Mouse (Mus musculus) E14TG2a.4 (cell line): ENCODE data around the gene Olfr575.

ENCODE experiments used
- H3K27me3 ChIP-seq: 2 replicates; pipeline ENCODE4 v1.6.1; 2014; ENCODE audit warnings: low read length, control low read depth; ENCODE audit not compliant: insufficient read depth
- H3K36me3 ChIP-seq: 2 replicates; pipeline ENCODE4 v1.6.1; 2014; ENCODE audit warnings: low read length, control low read depth; ENCODE audit not compliant: insufficient read depth
- H3K4me1 ChIP-seq: replicated peaks from 2 replicates; pipeline ENCODE4 v1.6.1; 2014; ENCODE audit warnings: low read depth, low read length, control low read depth
- H3K4me3 ChIP-seq: replicated peaks from 2 replicates; pipeline ENCODE4 v1.5.1; 2014; ENCODE audit warnings: mild to moderate bottlenecking, low read length
- H3K9me3 ChIP-seq: 2 replicates; pipeline ENCODE4 v1.6.1; 2014; ENCODE audit warnings: low read length, control low read depth
- CTCF ChIP-seq: conservative IDR thresholded peaks from 2 replicates; pipeline ENCODE4 v1.5.1; 2014; ENCODE audit warnings: low read length
- NANOG ChIP-seq: IDR thresholded peaks from 2 replicates; pipeline ENCODE4 v1.6.1; 2014; ENCODE audit warnings: borderline replicate concordance, low read length, mixed read lengths
- POU5F1 ChIP-seq: IDR thresholded peaks from 2 replicates; pipeline ENCODE4 v1.6.1; 2014; ENCODE audit warnings: low read length, borderline replicate concordance

Gene Olfr575

DNA sequence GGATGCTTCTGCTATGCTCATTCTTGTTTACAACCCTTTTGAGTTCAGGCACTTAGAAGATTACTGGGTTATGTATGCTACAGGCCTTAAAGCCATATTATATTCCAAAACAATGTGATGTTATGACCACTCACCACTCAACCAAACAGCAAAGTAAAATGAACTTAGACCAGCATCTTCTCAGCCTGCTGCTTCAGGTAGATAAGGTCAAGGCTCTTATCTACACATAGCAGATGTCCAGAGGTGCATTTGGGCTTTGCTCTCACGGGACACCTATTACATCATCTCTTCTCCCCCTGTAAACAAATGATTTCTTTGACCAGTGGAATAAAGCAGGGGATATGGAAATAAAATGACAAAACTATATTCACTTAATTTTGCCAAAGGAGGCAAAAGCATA lies at the start of gene Olfr575:
Olfr575 (minus strand) TSS at position 183 of the 400 bp plus-strand sequence.
- Histone ChIP-seq H3K36me3 (no peaks in the 10 kb centered on the region), H3K27me3 (no peaks in the 10 kb centered on the region), H3K9me3 (no peaks in the 10 kb centered on the region), H3K4me3 (no peak within 1 kb of the TSS), H3K4me1 (no peaks in the 10 kb centered on the region)
- TF ChIP-seq POU5F1, result no peak
- no peak for TF ChIP-seq CTCF
- TF ChIP-seq NANOG, result no peak

DNA sequence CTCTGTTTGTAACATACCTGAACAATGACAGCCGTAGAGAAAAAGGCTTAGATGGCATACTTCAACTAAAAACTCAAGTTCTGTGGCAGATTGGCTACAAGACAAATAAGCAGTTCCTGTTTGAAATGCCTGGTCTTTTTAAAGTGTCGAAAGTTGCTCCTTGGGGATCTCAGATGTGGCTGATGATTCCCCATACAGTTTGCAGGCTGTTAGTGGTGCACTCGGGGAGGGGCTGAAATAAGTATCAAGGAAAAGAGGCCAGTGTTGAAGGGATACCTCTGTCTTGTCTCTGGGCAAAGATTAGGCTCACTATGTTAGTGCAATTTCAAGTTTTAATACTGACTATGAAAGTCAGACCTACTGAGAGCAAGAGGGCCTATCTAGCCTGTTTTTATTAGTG lies 30.6 kb upstream of the Olfr575 start, which contains the start of gene Olfr578:
Olfr578 (minus strand) TSS at position 101 of the 400 bp plus-strand sequence.
- Histone ChIP-seq H3K4me1 (no peaks in the 10 kb centered on the region), H3K4me3 (no peak within 1 kb of the TSS), H3K27me3 (no peaks in the 10 kb centered on the region), H3K36me3 (no peaks in the 10 kb centered on the region), H3K9me3 (no peaks in the 10 kb centered on the region)
- TF ChIP-seq CTCF, result no peak
- TF ChIP-seq POU5F1, result no peak
- TF ChIP-seq NANOG, result no peak

DNA sequence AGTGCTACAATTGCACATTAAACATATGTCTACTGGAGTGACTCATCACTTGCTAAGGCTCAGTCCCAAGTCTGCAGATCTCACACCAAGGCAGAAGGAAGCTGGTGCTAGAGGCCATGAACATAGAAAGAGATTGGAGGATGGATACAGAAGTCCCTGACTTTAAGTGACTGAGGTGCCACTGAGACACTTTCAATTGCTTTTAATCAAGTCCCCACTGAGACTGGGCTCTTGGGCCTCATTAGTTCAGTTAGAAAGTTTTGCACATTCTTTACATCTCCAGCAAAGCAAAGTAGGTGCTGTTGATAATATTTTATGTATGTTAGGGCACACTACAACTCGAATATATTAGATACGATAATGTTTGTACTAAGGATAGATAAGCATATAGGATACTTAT lies 17.3 kb upstream of the Olfr575 start, which contains the start of gene Olfr577:
Olfr577 (minus strand) TSS at position 101 of the 400 bp plus-strand sequence.
- H3K9me3 ChIP-seq, result no peaks in the 10 kb centered on the region
- H3K36me3 ChIP-seq, result no peaks in the 10 kb centered on the region
- no peak within 1 kb of the TSS for H3K4me3 ChIP-seq
- no peaks in the 10 kb centered on the region for H3K27me3 ChIP-seq
- no peaks in the 10 kb centered on the region for H3K4me1 ChIP-seq
- TF ChIP-seq NANOG (no peak), POU5F1 (no peak), CTCF (no peak)

DNA sequence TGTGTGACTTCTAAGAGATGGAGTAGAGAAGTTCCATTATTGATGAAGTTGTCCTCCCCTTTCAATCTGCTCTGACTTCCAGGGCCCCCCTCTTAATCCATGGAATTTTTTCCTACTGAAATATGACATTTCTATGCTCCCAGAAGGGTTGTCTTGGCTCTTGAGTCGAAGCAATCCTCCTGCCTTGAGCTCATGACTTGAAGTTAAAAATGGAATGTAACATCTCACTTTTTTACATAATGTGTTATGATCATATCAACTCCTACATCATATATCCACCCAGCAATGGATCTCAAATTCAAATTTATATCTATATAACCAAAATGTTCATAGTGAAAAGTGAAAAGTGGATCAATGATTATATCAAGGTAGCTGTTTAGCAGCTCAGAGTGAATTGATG lies 15.8 kb upstream of the Olfr575 start:
- no peaks in the 10 kb centered on the region for H3K27me3 ChIP-seq
- no peaks in the 10 kb centered on the region for H3K4me1 ChIP-seq
- no peak overlapping the region for H3K4me3 ChIP-seq
- no peaks in the 10 kb centered on the region for H3K9me3 ChIP-seq
- no peak for TF ChIP-seq CTCF
- TF ChIP-seq NANOG, result no peak
- no peak for TF ChIP-seq POU5F1
- no peaks in the 10 kb centered on the region for H3K36me3 ChIP-seq

DNA sequence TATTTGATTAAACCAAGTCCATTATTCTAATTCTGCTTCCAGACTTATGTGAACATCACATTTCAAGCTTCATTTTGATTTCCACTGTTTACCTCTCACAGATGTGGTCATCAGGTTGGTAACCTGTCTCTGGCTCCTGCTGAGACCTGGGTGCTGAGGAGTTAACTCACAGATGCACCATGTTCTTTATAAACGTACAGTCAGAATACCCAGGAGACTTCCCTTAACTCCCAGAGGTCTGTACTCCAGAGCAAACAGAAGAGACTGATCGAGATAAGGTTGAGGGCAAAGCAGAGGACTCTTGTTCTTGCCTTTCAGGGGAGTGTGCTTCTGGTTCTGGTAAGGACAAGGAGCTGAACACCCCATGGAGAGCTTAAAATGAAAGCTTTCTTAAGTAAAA lies 3.8 kb upstream of the Olfr575 start, which contains the start of gene Olfr576:
Olfr576 (plus strand) TSS at position 301 of the 400 bp plus-strand sequence.
- TF ChIP-seq NANOG, result no peak
- TF ChIP-seq POU5F1, result no peak
- H3K4me1 ChIP-seq, result no peaks in the 10 kb centered on the region
- no peaks in the 10 kb centered on the region for H3K9me3 ChIP-seq
- H3K27me3 ChIP-seq, result no peaks in the 10 kb centered on the region
- no peak within 1 kb of the TSS for H3K4me3 ChIP-seq
- no peaks in the 10 kb centered on the region for H3K36me3 ChIP-seq

DNA sequence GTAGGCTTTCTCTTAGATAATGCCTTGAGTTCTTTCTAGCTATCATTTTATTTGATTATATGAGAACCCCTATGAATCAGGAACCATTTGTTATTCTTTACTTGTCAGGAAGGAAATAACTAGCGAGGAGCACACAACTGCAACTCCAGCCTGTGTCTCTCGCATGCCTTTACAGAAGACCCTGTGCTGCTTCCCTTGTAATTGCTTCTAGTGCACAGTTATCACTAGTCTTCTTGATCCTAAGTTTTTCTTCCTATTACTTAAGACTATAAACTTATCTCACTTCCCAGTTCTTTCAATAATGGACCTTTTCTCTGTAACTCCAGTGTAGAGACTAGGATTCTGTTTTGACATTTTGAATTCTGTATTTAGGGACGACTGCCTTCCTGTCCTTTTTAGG lies 438 bp downstream of the Olfr575 start:
- Histone ChIP-seq H3K36me3 (no peaks in the 10 kb centered on the region), H3K4me1 (no peaks in the 10 kb centered on the region), H3K9me3 (no peaks in the 10 kb centered on the region), H3K4me3 (no peak overlapping the region), H3K27me3 (no peaks in the 10 kb centered on the region)
- TF ChIP-seq CTCF (no peak), NANOG (no peak), POU5F1 (no peak)

DNA sequence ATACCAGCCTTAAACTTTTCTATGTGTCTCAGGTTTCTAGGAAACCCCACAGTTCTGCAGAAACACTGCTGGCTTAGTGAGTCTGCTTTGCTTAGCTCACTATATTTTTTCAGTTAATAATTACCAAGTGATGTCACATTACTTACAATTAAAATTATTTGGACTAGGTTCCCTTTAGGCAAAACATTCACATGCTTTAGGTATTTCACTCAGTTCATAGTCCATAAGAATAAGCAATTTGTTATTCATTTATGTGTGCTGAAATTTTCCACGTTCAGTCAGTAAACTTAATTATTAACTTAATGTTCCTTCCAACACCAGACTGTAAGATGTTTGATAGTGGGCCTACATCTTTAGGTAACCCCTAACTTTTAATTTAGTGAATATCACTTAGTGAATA lies 7.8 kb downstream of the Olfr575 start:
- Histone ChIP-seq H3K27me3 (no peaks in the 10 kb centered on the region), H3K9me3 (no peaks in the 10 kb centered on the region), H3K4me3 (no peak overlapping the region), H3K36me3 (no peaks in the 10 kb centered on the region), H3K4me1 (no peaks in the 10 kb centered on the region)
- TF ChIP-seq NANOG (no peak), CTCF (no peak), POU5F1 (no peak)

DNA sequence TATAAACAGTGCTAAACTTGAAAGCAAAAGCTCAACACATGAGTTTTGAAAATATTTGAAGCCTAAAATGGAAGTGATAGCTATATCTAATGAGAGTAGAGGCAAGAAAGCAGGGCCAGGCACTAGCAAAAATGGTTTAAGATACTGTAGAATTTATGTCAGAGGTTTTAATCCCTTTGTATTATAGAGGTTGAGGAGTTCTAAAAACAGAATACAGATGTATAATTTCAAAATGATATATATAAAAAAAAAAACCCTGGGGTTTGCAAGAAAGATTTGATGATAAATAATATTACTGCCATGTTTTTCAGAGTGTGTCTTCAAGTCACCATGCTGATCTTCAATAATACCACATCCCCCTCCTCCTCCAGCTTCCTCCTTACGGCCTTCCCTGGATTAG lies 10.4 kb downstream of the Olfr575 start, which contains the start of gene Olfr574:
Olfr574 (plus strand) TSS at position 301 of the 400 bp plus-strand sequence.
- no peaks in the 10 kb centered on the region for H3K9me3 ChIP-seq
- H3K4me1 ChIP-seq, result no peaks in the 10 kb centered on the region
- H3K36me3 ChIP-seq, result no peaks in the 10 kb centered on the region
- TF ChIP-seq CTCF (no peak), POU5F1 (no peak), NANOG (no peak)
- no peaks in the 10 kb centered on the region for H3K27me3 ChIP-seq
- H3K4me3 ChIP-seq, result no peak within 1 kb of the TSS

DNA sequence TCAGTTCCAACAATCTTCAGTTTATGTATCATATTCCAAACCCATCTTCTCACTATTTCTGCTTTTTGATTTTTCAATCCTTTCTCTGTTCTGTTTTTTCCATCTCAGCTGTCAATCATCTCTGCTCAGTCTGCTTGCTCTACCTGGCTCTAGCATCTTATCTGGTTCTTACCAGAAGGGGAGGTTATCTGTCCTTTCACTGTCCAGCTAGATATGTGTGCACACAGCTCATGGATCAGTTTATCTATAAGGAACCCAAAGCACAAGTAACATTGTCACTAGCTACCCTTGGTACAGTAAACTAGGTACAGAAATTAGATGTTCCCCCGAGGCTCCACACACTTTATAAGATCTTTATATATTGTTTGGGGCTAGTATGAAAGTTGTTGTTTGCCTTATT lies 15.2 kb downstream of the Olfr575 start:
- H3K27me3 ChIP-seq, result no peaks in the 10 kb centered on the region
- H3K4me1 ChIP-seq, result no peaks in the 10 kb centered on the region
- H3K9me3 ChIP-seq, result no peaks in the 10 kb centered on the region
- H3K4me3 ChIP-seq, result no peak overlapping the region
- TF ChIP-seq CTCF (no peak), NANOG (no peak), POU5F1 (no peak)
- H3K36me3 ChIP-seq, result no peaks in the 10 kb centered on the region
